Mouse (Mus musculus): Measurements from ENCODE around the gene Rin3.
A peak's percentile ranks its signal among the peaks of the same experiment; 100 is the strongest.

The Rin3 gene

GRCm38 (mm10) chr12:102372322-102372721 lies 89.5 kb downstream of the Rin3 start:
- DNase-seq: peak; percentile 55 to 64

DNA sequence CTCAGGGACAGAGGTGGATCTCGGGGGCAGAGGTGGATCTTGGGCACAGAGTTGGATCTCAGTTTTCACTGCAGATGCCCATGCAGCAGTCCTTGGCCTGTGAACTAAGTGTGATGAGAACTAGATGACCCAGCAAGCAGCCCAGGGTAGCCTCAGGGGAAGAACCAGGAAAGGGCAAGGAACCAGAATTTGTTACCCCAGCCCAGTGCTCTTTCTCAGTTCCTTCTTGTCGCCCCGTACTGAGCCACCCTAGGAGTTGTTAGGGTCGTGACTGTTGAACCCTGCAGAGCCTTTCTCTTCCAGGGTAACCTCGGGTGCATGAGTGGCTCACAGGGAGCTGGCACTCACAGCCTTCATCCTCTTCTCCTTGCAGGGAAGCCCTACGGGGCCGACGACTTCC lies 99.3 kb downstream of the Rin3 start:
- DNase-seq: no peak

DNA sequence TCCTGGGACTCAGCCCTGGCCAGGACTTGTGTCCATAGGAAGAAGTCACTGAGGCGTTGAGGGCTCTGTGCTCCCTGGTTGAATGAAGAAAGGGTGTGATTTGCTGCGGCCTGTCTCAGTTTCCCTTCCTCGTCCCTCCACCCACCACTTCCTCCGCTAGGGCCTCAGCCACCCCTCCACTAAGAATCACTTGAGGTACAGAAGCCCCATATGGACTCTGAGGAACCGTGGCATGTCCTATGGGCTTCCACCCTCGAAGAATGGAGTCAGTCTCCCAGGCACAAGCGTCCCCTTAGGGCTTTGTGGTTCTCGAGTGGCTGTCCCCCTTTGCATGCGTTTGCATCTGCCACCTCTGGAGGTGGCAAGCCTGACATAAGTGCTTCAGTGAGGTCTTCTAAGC lies 100.4 kb downstream of the Rin3 start:
- no peak for DNase-seq

GRCm38 (mm10) chr12:102384819-102385218 lies 102.0 kb downstream of the Rin3 start:
- DNase-seq: peak; percentile 82 to 90

DNA sequence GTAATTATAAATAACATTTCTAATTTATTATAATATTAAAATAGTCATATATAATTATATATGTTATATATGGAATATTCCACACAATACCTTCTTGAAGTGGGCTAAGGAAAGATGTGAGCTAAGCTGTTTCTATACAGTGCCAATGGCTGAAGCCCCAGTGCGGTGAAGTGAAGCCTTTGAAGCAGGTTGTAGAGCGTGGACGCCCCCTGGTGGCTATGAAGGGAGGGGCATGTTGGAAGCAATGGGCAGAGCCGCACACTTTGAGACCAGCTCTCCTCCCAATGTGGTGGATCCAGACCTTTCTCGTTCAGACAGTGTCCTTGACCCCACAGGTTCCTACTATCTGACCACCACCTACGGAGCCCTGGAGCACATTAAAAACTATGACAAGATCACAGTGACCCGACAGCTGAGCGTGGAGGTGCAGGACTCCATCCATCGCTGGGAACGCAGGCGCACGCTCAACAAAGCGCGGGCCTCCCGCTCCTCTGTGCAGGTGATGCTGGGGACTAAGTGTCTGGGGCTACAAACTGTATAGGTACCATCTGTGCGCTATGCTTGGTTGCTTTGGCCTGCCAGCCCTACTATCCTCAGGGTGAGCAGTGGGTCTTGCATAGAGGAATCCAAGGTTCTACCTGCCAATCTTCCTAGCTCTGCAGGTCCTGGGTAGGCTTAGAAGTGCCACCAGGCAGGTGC lies 104.5 kb downstream of the Rin3 start:
- peak; percentile 95 to 97 for DNase-seq

GRCm38 (mm10) chr12:102390042-102390441 lies 107.2 kb downstream of the Rin3 start:
- DNase-seq: peak; percentile 34

DNA sequence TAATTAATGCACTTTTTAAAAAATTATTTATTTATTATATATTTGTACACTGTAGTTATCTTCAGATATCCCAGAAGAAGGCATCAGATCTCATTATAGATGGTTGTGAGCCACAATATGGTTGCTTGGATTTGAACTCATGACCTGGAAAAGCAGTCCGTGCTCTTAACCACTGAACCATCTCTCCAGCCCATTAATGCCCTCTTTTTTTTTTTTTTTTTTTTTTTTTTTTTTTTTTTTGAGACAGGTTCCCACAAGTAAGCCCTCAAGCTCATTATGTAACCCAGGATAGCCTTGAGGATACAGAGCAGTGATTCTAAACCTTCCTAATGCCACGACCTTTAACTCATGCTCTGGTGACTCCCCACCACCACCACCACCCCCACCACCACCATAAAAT lies 108.3 kb downstream of the Rin3 start:
- DNase-seq: no peak

GRCm38 (mm10) chr12:102391982-102392381 lies 109.1 kb downstream of the Rin3 start:
- peak; percentile 61 to 79 for DNase-seq

- DNase-seq: peak in 1 of 2 experiments; percentile 31
Measured at GRCm38 (mm10) chr12:102394496-102394895, 111.6 kb downstream of the Rin3 start.

DNA sequence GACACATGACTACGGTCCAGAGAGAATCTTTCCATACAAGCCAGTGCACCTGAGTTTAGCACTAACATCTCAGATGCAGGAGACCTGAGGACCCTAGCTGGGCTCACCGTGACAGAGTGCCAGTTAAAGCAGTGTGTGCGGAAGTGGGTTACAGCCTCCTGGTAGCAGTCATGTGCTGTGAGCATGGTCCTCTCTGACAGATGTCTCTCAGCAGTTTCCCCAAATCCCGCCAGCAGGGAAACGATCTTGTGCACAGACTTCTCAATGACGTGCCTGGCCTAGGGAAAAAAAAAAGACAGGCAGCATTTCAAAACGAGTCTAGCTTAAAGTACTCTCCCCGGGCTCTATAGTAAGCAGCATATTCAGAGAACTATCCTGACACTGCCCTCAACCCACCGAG lies 112.7 kb downstream of the Rin3 start:
- peak; percentile 68 to 72 for DNase-seq

DNA sequence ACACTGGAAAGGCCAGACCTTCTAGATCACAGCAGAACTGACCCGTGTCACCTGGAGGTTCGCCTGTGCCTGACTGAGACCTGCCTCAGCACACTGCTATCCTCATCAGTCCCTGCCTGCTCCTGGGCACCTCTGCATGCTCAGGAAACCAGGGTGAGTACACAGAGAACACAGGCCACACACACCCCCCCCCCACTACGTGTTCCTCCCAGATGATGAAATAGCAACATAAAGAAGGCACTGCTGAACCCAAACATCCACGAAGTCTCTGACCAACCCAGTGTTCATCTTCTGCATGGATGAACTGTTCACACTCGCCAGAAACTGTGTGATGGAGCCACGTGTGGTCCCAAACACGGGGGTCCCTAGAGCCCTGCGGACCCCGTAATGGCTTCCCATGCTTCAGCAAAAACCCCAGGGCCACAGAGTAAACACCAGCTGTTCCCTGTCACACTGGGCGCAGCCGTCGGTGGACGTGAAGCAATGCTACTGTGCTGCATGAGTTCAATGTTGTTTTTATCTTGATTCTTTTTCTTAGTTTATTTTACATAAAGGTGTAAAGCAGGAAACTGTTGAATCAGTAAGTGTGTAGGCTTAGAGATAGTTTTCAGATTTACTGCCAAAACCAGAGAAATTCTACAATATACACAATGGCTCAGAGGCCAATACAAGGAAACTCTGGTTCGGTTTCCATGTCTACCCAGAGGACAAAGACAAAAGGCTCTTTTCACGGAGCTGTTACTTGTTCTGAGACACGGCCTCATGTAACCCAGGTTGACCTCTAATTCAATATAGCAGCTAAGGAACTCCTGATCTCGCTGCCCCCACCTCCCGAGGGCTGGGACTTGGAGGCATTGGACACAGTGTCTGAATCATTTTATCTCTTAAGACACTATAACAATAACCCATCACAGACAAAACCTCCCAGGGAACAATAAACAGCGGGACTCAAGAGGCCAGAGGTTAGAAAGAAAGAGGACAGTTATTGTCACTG lies 113.4 kb downstream of the Rin3 start:
- no peak for DNase-seq

- no peak for DNase-seq
Measured at GRCm38 (mm10) chr12:102398588-102398987, 115.7 kb downstream of the Rin3 start.

DNA sequence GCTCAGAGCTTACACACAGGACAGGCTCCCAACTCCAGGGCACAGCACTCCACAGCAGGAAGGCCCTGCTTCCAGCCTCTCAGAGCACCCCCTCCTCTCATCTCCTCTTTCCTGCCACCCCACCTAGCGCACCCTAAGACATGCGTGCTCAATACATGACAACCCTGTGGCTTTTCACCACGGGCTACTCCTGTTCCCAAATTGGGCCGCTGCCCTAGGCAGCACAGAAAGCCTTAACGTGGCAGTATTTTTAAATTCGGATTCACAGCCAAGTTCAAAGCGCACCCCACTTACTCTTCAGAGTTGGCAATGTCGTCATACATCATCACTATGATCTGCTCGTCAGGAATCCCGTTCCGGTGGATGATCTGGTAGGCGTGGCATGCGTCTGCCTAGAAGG lies 130.3 kb downstream of the Rin3 start:
- DNase-seq: no peak

DNA sequence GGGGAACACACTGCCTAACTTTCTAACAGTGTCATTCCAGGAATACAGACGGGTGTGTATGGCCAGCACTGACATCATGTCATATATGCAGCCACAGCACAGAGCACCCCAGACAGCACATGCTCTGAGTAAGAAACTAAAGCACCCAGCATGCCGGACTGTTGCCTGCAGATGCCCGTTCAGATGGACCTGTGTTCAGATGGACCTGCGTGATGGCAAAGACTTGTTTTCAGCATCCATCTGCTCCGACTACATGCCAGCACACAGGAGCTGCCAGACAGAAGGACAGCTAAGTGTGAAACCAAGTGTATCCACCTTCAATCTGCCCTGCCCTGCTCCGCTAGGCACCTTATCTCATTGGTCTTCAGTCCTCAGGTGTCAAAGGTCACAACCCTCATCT lies 131.8 kb downstream of the Rin3 start:
- peak; percentile 56 to 66 for DNase-seq

DNA sequence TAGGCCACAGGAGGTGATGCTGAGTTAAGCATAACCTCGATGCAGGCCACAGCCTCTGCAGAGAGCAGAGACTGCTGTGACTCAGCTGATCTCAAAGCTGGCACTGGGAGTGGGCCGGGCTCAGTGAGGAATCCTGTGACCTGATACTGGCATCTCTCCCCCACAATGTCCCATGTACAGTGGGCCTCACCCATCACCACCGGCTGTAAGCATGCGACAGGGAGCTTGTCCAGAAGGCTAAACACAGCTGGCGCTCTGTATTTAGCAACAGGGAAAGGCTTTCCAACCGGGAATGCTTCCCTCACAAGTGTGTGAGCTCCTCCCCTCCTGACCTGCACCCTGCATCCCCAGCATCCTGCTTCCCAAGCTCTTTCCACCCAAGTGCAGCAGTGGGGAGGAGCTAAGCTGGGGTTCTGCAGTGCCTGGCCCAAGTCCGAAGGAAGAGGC lies 133.6 kb downstream of the Rin3 start:
- DNase-seq: peak; percentile 50 to 51

DNA sequence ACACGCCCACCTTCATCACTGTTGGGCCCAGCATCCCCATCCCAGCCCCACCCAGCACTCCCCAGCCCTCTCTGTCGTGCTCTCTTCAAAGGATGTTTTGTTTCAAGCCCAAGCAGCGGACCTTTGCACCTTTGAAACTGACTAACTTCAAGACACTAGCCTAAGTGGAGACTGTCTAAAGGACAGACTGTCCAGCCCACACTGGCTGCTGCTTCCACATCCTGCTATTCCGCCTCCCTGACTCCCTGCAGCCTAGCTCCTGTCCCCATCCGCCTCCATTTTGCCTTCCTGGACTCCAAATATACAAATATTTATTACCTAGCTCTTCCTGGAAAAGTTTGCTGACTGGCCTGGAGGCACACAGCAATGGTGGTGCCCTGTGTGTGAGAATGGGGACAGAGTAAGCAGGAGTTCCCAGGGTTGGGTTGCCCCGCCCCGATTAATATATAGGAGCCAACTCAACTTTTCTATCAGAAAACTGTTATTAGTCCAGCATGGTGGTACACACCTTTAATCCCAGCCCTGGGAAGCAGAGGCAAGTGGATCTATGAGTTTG lies 134.2 kb downstream of the Rin3 start:
- peak in 1 of 2 experiments; percentile 11 for DNase-seq

- DNase-seq: no peak
Measured at GRCm38 (mm10) chr12:102417701-102418100, 134.9 kb downstream of the Rin3 start.

DNA sequence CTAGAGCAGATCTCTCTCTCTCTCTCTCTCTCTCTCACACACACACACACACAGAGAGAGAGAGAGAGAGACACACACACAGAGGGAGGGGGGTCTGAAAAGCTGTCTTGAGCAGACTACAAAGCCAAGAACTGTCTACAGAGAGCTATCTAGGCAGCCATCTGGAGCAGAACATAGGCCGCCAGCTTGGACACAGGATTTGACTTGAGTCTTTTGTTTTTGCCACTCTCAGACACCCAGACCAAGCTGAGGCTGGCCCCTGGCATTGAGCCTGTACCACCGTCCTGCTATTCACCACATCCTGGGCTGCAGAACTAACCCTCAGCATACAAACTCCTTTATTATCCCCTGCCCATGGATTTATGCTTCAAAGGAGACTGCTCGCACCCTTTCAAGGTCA lies 136.7 kb downstream of the Rin3 start:
- DNase-seq: peak; percentile 88 to 92

GRCm38 (mm10) chr12:102420168-102420890 lies 137.5 kb downstream of the Rin3 start:
- DNase-seq: peak; percentile 76 to 80

DNA sequence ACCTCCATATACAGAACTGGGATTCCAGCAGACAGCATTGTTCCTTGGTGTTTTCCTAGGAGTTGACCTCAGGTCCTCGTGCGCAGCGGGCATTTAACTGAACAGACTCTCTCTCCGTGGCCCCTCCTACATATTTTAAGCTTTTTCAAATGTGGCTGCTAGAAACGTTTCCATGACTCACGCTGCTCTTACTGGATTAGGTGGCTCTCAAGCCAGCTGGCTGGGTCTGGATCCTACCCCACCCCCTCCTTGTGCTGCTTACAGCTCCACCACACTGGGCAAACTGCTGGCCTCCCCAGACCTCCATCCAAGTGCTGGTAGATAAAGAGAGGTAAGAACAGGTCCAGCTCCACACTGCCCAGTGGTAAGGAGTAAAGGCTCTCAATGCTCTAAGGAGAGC lies 139.2 kb downstream of the Rin3 start:
- peak; percentile 76 to 82 for DNase-seq

DNA sequence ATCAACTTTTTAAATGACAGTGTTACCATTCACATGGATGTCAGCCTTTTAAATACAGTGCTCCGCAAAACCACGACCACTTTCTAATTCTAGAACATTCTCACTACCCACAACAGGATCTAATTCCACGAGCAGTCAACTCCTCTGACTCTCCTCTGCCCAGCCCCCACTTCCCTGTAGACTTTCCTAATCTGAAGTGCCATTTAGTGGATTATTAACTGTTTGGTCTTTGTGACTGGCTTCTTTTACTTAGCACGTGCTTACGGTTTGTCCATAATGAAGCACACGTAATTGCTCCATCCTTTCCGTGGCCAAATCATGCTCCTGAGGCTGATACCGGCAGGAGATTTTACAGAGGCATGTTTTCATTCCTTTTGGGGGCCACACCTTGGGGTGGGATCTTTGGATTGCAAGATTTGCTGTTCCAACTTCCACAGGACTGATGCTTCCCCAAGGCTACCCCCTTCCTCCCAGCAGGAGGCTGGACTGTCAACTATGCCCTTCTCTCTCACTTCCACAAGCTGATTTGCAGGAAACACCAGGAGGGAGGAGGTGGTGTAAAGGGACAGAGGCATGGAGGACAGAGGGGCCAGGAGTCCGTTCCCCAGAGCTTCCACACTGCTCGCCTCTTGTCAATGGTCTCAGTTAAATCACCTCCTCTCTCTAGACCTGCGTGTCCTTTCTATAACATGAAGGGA lies 139.9 kb downstream of the Rin3 start:
- DNase-seq: peak in 1 of 2 experiments; percentile 13

GRCm38 (mm10) chr12:102423625-102424024 lies 140.8 kb downstream of the Rin3 start:
- no peak for DNase-seq

Measured in cerebellum, postnatal 10 days (tissue).